Mouse (Mus musculus) adrenal gland, adult 18-20 months (tissue): ENCODE measurements around the gene Tbc1d30. TPM values are rescaled to one million over a fixed set of nuclear protein-coding genes. Genes with fewer than 3 reads are reported as not detected.
A peak's percentile ranks its signal among the peaks of the same experiment; 100 is the strongest.

ENCODE experiments used
- DNase-seq, 2 experiments: peaks; one replicate each; pipeline ENCODE4 v3.0.0; 2021 to 2022; ENCODE audit warnings: low spot score in 2 of 2
- total RNA-seq, 2 experiments: library from RNA; stranded (reverse); gene quantifications; 1 replicate in 1 of 2; 2 replicates in 1 of 2; pipeline ENCODE4 v1.2.3; 2021

The Tbc1d30 gene
- total RNA-seq, 2 experiments from 2014 or later: 2.6 to 8.3 TPM

- no peak for DNase-seq
These were observed 35.5 kb downstream of the Tbc1d30 start for GRCm38 (mm10) chr10:121315321-121316283.

GRCm38 (mm10) chr10:121314186-121314585 is 36.9 kb downstream of the Tbc1d30 start:
- no peak for DNase-seq

GRCm38 (mm10) chr10:121313049-121313448 is 38.0 kb downstream of the Tbc1d30 start:
- DNase-seq: no peak

- DNase-seq: peak; percentile 62 to 67
These were observed 40.4 kb downstream of the Tbc1d30 start for GRCm38 (mm10) chr10:121310511-121311221.

- DNase-seq: no peak
These were observed 41.1 kb downstream of the Tbc1d30 start for GRCm38 (mm10) chr10:121309801-121310510.

- DNase-seq: no peak
These were observed 41.9 kb downstream of the Tbc1d30 start for GRCm38 (mm10) chr10:121309123-121309655.

GRCm38 (mm10) chr10:121305441-121305840 is 45.6 kb downstream of the Tbc1d30 start:
- DNase-seq: no peak

GRCm38 (mm10) chr10:121303559-121303958 is 47.5 kb downstream of the Tbc1d30 start:
- no peak for DNase-seq

GRCm38 (mm10) chr10:121301868-121302267 is 49.2 kb downstream of the Tbc1d30 start:
- no peak for DNase-seq

GRCm38 (mm10) chr10:121300659-121301058 is 50.4 kb downstream of the Tbc1d30 start:
- no peak for DNase-seq

GRCm38 (mm10) chr10:121297054-121297701 is 53.9 kb downstream of the Tbc1d30 start:
- peak in 1 of 2 experiments; percentile 34 for DNase-seq

GRCm38 (mm10) chr10:121294471-121294870 is 56.6 kb downstream of the Tbc1d30 start:
- no peak for DNase-seq

GRCm38 (mm10) chr10:121293829-121294228 is 57.2 kb downstream of the Tbc1d30 start:
- DNase-seq: no peak

GRCm38 (mm10) chr10:121291272-121291917 is 59.7 kb downstream of the Tbc1d30 start:
- DNase-seq: no peak

GRCm38 (mm10) chr10:121290682-121291078 is 60.4 kb downstream of the Tbc1d30 start:
- DNase-seq: no peak

- DNase-seq: no peak
These were observed 61.0 kb downstream of the Tbc1d30 start for GRCm38 (mm10) chr10:121289970-121290681.

GRCm38 (mm10) chr10:121282926-121283325 is 68.2 kb downstream of the Tbc1d30 start:
- peak in 1 of 2 experiments; percentile 15 for DNase-seq

- no peak for DNase-seq
These were observed 68.6 kb downstream of the Tbc1d30 start for GRCm38 (mm10) chr10:121282436-121282835.

GRCm38 (mm10) chr10:121280943-121281342 is 70.1 kb downstream of the Tbc1d30 start:
- no peak for DNase-seq
